Mouse (Mus musculus) heart, postnatal 25 days (tissue): ENCODE measurements at regions not wholly inside any gene's neighbourhood (a gene's known extent, or its start where the extent isn't known, plus 50 kb on each side); places are given as distances from the start of the nearest gene placed in this dataset.

Experiments
- DNase-seq: peaks from one replicate; pipeline ENCODE4 v3.0.0; 2022; ENCODE audit warnings: low spot score
- intact Hi-C: fragments of 180-260 bp; cut with DNase I; formaldehyde crosslinking; loops from one replicate; pipeline ENCODE4 v1.15.1; 2025

DNA sequence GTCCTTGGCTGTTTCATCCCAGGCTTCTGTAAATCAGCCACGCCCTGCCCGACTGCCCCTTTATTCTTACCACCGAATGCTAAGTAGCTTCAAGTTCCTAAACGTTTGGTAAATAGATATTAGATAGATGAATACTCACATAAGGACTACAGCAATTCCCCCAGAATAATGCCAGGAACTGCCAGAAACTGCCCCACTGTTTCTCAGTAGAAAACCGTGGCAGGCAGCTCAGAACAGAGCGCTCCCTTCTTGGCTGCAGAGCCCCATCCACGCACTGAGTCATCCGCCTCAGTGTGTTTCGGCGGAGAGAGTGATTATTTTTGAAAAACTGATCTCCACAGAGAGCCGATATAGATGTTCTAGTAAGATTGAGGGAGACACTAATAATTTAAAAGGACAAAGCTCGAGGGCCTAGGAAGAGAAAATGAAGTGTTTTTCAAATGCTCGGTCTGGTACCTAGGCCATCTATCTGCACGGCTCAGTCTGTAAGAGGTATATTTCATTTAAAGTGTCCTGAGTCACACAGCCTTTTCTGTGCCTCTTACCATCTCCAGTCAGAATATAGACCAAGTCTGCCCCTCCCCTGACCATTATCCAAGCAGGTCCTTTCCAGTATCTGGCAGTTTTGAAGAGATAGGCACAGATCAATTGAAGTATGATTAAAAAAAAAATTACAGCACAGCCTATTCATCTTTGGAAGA, 94.4 kb upstream of the Gm47985 start:
- intact Hi-C loops, result no loop called here
- no peak for DNase-seq

DNA sequence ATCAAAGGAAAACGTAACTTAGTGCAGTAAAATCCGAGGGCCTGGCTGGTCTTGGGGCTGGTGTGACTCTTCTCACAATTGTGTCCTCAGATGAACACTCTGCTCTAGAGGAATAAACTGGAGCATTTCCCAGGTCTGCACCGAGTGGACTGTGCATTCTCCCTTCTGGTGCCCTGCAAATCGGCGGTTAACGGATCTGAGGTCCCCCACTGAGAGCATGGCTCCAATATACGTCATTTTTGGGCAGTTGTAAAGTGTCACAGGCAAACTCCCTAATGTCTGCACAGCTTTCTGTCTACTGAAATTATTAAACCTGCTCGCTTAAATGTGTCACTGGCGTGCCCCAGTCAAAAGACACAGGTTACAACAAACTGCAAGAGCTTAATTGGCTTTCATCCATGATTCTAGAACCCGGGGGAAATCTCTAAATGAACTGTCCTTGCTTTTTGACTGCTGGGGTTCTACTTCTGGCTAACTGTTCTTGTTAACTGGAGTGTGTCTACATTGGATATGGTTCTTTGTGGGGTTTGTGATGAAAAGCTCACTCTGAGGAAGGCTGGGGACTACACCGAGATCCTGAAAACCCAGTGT, 93.7 kb upstream of the Gm47985 start:
- intact Hi-C loops, result no loop called here
- DNase-seq, result no peak

DNA sequence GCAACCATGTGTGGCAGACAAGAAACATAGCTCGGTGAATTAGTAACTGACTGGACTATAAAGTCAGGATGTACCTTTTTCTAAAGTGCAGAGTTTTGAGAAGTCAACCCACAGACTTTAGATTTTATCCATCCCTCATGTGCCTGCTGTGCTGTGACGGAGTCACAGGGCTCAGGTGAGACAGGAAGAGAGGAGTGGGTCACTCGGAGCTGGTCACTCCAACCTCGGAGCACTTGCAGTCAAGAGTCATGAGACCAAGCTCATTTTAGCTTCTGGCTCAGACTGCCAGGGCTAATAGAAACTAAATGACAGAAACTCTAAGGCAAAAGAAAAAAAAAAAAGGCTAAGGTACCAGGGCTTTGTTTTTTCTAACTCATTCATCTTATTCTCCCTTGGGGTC, 90.3 kb upstream of the Gm47985 start:
- DNase-seq, result no peak
- intact Hi-C loops, result no loop called here

DNA sequence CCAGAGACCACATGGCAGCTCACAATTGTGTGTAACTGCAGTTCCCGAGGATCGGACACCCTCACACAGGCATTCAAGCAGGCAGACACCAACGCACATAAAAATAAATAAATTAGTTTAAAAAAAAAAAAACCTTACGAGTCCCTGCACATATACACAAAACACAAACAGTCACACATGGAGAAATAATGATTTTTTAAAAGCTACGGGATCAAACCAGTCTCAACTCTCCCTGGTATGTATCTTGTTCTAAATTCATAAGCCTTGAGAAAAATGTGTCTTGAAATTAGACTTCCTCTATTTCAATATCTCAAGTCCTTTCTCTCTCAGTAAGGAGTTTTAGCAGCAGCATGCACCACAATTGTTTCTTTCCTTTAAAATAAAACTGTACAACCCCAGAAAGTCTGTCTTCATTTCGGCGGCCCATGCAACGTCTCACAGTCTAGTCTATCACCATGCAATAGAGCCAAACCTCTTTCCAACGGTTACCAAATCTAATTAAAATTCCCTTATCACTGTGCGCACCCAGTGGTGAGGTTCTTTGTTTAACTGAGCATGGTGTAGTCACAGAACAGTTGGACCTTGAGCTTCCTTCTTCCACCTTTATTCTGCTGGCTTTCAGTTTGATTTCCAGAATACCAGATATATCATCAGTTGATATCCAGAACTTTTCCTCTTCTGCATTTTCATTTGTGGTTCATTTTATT, 86.8 kb upstream of the Gm47985 start:
- no peak for DNase-seq
- intact Hi-C loops, result no loop called here

- no peak for DNase-seq
- intact Hi-C loops, result no loop called here
Observed at GRCm38 (mm10) chr1:151096079-151096478, 86.3 kb upstream of the Gm47985 start.

DNA sequence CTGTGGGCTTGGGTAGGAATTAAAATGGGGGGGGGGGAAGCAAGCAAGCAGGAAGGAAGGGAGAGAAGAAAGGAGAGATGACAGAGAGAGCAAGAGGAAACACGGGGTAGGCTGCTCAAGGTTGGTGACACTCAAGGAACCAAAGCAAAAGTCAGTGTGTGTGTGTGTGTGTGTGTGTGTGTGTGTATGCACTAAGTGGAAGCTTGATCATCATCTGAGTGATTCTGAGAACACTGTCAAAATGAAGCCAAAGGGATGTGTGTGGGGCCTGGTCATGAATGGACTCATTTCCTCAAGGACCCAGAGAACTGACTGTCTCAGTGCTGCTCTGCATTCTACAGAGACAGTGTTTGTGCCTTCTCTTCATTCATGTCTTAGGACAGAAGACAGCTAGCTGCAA, 84.8 kb upstream of the Gm47985 start:
- intact Hi-C loops, result no loop called here
- no peak for DNase-seq

GRCm38 (mm10) chr1:151098763-151099162, 83.6 kb upstream of the Gm47985 start:
- intact Hi-C loops, result no loop called here
- DNase-seq, result no peak

- intact Hi-C loops, result loop anchor here (5.0 kb wide), 1 partner anchor 71 kb away; no protein-coding TSS in a partner anchor
- no peak for DNase-seq
Observed at GRCm38 (mm10) chr1:151100565-151101483, 81.5 kb upstream of the Gm47985 start.

DNA sequence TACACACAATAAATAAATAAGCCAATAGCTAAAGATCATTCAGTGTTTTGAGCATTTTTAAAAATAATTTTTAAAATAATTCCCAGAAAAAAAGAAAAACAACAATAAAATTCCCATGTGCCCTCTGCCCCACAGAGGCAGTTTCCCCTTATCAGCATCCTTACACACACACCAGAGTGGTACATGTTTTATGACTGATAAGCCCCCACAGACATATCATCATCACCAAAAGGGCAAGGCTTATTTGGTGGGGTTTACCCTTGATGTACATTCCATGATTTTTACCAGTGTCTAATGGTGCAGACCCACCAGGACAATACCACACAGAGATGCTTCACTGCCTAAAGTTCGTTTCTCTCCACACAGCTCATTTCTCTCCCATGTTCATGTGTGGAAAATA, 80.8 kb upstream of the Gm47985 start:
- no peak for DNase-seq
- intact Hi-C loops, result loop anchor here (5.0 kb wide), 1 partner anchor 71 kb away; no protein-coding TSS in a partner anchor

DNA sequence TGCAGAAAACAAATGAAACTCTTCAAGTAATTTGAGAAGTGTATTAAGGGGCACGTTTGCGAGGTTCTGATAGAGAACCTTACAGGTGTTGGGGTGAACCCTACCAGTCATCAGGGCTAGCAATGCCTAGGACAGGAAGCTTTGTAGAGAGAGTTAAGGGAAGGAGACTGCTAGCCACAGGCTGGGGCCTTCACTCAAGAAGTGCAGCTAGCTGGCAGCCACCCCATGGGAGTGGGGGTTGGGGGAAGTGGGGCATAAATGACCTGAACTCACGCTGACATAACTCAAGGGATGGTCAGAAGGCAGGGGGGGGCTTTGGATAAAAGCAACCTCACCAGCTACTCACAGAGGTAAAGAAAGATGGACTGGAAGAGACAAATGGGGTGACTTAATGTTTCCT, 80.3 kb upstream of the Gm47985 start:
- DNase-seq, result no peak
- intact Hi-C loops, result loop anchor here (5.0 kb wide), 1 partner anchor 70 kb away; no protein-coding TSS in a partner anchor

DNA sequence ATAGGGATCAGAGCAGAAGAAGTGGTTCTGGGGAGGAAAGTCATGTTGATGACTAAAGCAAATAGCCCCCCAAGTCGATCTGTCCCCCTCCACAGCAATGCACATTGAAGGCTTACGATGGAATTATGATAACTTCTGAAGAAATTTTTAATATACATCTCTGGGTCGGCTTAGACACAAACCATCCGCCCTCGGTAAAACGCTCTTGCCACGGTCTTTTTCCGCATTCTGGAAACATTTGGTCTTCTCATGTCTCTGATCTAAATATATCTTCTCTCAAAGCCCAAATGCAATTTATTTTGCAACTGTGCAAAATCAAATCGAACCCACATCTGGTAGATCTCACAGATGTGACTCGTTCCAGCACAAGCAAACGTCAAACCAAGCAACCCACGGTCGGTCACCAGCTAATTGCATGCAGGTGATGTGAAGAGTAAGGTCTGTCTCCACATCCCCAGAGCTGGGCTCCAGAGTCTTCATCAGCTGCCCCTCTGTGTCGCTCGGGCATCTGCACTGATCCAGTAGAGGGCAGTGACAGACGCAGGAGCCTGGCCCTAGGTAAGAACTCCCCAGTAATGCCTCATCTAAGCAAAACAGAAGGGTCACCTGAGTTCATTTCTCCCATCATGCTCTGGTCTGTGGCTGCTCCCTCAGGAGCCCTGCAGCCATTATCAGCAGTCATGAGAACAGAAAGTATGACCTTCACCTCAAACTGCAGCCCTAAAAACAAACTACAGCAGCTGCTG, 79.5 kb upstream of the Gm47985 start:
- no peak for DNase-seq
- intact Hi-C loops, result loop anchor here (5.0 kb wide), 1 partner anchor 69 kb away; no protein-coding TSS in a partner anchor

- no peak for DNase-seq
- intact Hi-C loops, result loop anchor here (5.0 kb wide), 1 partner anchor 69 kb away; no protein-coding TSS in a partner anchor
Observed at GRCm38 (mm10) chr1:151103522-151104037, 78.8 kb upstream of the Gm47985 start.

GRCm38 (mm10) chr1:151104346-151104745, 78.0 kb upstream of the Gm47985 start:
- DNase-seq, result no peak
- intact Hi-C loops, result loop anchor here (5.0 kb wide), 1 partner anchor 68 kb away; no protein-coding TSS in a partner anchor

DNA sequence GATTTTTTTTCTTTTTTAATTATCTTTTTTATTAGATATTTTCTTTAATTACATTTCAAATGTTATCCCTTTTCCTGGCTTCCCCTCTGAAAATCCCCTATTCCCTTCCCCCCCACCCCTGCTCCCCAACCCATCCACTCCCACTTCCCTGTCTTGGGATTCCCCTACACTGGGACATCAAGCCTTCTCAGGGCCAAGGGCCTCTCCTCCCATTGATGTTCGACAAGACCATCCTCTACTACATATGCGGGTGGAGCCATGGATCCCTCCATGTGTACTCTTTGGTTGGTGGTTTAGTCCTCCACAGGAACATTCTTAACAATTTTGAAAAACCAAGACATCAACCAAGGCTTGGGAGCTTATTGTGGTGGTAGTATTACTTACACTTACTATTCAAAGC, 77.5 kb upstream of the Gm47985 start:
- intact Hi-C loops, result loop anchor here (5.0 kb wide), 1 partner anchor 67 kb away; no protein-coding TSS in a partner anchor
- DNase-seq, result no peak

DNA sequence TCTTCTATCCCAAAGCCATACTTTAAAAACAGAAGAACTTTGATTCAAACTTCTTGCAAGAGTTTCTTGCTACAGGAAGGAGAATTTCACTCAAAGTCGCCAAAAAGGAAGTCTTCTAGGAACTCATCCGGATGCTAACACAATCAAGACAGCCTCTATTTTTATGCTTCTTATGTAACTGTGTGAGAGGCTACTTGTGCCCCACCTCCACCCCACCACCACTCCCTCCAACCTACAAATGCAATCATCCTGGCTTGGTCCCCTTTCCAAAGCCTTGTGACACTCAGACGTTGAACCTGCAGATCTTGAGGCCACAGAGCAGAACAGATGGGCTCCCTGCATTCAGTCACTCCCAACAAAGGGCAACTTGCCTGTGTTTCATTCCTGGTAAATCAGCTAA, 77.1 kb upstream of the Gm47985 start:
- intact Hi-C loops, result no loop called here
- DNase-seq, result no peak

GRCm38 (mm10) chr1:151107401-151107800, 74.9 kb upstream of the Gm47985 start:
- intact Hi-C loops, result no loop called here
- no peak for DNase-seq

DNA sequence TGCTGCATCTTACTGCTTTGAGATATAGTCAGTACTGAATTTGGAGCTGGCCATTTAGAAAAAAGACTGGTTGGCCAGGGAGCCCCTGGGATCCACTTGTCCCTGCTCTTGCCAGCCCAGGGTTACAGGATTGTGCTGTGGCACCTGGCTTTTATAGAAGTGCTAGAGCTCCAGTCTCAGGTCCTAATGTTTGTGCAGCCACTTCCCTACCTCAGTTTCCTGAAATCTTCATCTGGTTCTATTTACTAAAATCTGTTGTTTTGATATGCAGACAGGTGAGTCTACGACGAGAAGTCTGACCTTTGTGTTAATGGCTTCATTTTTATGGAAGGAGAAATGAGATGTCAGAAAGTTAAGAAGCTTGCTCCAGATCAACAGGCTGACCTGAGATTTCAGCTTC, 73.0 kb upstream of the Gm47985 start:
- intact Hi-C loops, result no loop called here
- DNase-seq, result no peak

DNA sequence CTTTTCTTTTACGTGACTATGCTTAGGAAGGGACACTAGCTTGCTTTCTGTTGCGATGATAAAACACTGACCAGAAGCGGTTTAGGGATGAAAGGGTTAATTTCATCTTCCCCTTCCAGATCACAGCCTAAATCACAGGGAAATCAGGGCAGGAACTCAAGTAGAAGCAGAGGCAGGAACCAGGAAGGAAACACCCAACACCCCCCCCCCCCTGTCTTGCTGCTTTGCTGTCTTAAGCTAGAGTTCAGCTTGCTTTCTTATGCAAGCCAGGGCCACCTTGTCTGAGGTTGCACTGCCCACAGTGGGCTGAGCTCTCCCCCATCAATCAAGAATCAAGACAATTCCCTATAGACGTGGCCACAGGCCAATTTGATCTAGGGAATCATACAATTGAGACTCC, 71.9 kb upstream of the Gm47985 start:
- DNase-seq, result no peak
- intact Hi-C loops, result no loop called here

DNA sequence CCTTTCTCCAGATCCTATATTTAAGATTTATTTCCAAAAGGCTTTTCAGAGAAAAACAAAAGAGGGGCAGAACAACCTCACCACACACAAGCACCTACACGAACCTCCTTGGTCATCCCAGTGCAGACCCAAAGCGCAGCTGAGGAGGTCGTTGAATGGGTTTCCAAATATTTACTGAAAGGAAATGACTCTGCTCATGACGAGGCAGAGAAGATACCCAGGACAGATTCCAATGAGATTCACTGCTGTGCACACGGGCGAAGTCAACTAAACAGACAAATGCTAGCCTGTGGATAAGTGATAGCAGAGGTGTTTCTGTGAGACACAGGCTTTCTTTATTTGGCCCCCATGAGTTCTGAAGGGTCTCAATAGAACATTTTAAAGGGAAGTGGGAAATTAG, 70.7 kb upstream of the Gm47985 start:
- intact Hi-C loops, result no loop called here
- DNase-seq, result no peak
